Mouse (Mus musculus): Measurements from ENCODE around the gene Hist1h3e. TPM values are rescaled to one million over a fixed set of nuclear protein-coding genes. Genes with fewer than 3 reads are reported as not detected.

The Hist1h3e gene
- not detected for polyA plus RNA-seq (2015; fragmentation: Illumina TruSeq; extraction: RNeasy Lipid Tissue Mini Kit (QIAGEN cat#74804); ENCODE audit: insufficient read depth, low read depth, low replicate concordance)

DNA sequence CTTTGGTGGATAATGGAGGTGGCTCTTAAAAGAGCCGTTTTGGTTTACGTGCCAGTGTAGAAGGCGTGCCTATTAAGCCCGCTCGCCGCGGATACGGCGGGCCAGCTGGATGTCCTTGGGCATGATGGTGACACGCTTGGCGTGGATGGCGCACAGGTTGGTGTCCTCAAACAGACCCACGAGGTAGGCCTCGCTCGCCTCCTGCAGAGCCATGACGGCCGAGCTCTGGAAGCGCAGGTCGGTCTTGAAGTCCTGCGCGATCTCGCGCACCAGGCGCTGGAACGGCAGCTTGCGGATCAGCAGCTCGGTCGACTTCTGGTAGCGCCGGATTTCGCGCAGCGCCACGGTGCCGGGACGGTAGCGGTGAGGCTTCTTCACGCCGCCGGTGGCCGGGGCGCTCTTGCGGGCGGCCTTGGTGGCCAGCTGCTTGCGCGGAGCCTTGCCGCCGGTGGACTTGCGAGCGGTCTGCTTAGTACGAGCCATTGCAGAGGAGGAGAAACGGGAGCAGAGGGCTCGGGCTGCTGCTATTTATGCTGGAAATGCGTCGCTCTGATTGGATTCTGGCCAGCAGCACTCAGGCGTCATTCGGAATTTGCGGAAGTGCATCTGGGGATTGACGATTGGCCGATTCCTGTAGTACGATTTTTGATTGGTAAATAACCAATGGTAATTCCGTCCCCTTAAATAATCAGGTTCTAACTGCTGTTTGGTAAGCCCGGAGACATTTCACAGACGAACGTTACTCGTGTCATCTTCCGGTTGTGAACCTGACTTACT, at the start of gene Hist1h3e:
TSS of gene Hist1h3e (minus strand) at position 487 of the 777 bp plus-strand sequence.

DNA sequence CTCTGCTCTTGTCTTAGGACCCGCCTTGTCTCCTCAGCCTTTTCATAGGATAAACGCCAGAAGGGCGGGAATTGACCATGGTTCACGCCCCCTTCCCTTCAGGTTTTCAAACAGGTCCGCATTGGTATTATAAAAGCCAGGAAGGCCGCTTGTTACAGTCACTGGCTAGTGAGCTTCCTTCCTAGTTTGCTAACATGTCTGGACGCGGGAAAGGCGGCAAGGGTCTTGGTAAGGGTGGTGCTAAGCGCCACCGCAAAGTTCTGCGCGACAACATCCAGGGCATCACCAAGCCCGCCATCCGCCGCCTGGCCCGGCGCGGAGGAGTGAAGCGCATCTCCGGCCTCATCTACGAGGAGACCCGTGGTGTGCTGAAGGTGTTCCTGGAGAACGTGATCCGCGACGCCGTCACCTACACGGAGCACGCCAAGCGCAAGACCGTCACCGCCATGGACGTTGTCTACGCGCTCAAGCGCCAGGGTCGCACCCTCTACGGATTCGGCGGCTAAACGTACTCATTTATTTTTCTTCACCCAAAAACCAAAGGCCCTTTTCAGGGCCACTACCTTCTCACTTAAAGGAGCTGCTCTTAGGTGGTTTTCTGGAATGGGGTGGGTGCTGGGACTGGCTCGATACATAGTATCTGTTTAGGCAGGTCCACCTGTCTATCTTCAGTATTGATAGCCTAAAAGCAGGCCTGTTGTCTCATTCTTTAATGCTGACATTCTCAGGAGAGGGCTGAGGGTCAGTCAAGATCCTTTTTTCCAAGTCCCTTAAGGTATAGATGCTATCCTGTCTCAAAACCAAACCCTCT, 19.4 kb upstream of the Hist1h3e start, which contains the start of gene Hist1h4d:
TSS of gene Hist1h4d (plus strand) at position 191 of the 811 bp plus-strand sequence.

DNA sequence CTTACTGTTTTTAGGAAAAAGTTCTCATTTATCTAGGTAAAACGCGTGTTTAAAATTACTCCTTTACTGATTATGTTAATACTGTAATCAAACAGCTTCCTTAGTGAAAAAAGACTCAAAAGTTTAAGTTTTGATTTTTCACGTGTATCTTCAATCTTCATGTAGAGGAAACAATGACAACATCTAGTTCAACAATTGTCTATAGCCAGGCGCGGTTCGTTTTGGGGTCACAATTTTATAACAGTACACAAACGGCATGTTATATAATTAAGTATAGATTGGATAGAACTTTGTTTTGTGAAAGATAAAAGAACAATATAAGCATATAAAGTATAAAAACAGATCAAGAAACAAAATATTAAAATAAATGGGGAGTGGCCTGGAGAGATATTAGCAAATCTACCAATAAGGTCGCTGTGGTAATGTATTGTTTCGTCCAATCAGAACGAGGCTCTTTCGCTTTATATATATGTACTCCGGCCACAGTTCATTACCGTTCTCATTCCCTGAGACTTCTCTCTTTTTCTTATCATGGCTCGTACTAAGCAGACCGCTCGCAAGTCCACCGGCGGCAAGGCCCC, 13.2 kb upstream of the Hist1h3e start, which contains the start of gene Hist1h3d:
TSS of gene Hist1h3d (plus strand) at position 493 of the 581 bp plus-strand sequence.

DNA sequence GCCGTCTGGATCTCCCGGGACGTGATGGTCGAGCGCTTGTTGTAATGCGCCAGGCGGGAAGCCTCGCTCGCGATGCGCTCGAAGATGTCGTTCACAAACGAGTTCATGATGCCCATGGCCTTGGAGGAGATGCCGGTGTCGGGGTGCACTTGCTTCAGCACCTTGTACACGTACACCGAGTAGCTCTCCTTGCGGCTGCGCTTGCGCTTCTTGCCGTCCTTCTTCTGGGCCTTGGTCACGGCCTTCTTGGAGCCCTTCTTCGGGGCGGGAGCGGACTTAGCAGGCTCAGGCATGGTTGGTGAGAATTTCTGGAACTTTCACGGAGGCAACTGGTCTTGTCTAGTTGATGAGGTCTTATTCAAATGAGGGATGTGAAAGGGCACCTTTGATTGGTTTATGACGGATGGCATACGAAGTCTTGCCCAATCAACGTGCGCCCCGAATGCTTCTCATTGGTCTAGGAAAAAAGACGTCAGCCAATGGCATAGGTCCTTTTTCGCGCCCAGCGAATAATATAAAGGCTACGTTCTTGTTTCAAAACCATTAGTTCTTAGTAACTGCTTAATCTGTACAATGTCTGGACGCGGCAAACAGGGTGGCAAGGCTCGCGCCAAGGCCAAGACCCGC, 11.8 kb upstream of the Hist1h3e start, which contains the start of the genes Hist1h2bf and Hist1h2ad:
TSS of gene Hist1h2bf (minus strand) at position 299 of the 627 bp plus-strand sequence.
TSS of gene Hist1h2ad (plus strand) at position 484 of the 627 bp plus-strand sequence.

DNA sequence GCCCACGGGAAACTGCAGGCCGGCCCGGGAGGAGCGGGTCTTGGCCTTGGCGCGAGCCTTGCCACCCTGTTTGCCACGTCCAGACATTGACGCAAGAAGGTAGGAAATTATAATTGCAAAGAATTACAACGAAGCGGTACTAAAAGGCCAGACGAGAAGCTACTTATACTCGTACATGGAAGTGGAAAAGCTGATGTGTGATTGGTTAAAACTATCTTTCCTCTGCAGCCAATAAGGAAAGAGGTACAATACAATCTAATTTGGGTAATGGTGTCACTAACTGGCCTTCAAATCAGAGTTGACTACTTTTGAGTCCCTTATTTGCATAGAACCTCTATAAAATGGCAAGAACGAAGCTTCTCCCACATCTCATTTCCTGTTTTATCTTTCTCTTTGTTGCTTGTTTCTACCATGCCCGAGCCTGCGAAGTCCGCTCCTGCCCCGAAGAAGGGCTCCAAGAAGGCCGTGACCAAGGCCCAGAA, 8.9 kb upstream of the Hist1h3e start, which contains the start of the genes Hist1h2ae and Hist1h2bg:
TSS of gene Hist1h2ae (minus strand) at position 199 of the 482 bp plus-strand sequence.
TSS of gene Hist1h2bg (plus strand) at position 375 of the 482 bp plus-strand sequence.

DNA sequence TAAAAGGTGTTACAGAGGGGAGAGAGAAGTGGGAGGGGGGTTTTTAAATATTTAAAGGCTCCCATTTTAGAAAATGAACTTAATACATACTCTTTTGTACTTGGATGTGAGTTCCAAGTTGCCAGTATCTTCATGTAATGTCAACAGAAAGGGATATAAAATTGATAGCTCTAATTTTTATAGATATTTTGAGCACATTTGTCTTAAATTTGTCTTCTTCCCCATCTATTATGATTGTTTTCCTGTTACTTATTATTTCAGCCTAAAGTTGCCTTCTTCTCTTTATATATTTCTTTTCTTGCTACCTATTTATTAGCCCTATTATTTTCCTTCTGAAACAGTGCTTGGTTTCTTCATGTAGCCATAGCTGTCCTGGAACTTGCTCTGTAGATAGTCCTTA, 9.2 kb downstream of the Hist1h3e start, which contains the start of gene Hist1h1d:
TSS of gene Hist1h1d (plus strand) at position 301 of the 400 bp plus-strand sequence.

DNA sequence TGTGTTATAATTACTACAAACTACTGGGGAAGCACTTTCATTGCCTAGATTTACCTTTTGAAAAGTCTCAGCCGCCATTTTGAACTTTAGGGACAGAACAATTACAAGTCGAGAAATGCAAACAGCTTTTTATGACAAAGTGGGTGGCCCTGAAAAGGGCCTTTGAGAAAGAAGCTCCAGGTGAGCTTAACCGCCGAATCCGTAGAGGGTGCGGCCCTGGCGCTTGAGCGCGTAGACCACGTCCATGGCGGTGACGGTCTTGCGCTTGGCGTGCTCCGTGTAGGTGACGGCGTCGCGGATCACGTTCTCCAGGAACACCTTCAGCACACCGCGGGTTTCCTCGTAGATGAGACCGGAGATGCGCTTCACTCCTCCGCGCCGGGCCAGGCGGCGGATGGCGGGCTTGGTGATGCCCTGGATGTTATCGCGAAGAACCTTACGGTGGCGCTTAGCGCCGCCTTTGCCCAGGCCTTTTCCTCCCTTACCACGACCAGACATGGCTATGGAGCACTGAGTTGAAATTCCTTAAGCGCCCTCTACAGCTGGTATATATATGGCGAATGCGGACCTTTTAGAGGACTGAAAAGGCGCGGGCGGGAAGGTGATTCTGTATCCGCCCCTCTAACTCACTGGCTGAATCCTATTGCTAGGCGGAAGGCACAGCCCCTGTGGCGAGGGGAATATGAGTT, 10.9 kb downstream of the Hist1h3e start, which contains the start of gene Hist1h4f:
TSS of gene Hist1h4f (minus strand) at position 503 of the 689 bp plus-strand sequence.

DNA sequence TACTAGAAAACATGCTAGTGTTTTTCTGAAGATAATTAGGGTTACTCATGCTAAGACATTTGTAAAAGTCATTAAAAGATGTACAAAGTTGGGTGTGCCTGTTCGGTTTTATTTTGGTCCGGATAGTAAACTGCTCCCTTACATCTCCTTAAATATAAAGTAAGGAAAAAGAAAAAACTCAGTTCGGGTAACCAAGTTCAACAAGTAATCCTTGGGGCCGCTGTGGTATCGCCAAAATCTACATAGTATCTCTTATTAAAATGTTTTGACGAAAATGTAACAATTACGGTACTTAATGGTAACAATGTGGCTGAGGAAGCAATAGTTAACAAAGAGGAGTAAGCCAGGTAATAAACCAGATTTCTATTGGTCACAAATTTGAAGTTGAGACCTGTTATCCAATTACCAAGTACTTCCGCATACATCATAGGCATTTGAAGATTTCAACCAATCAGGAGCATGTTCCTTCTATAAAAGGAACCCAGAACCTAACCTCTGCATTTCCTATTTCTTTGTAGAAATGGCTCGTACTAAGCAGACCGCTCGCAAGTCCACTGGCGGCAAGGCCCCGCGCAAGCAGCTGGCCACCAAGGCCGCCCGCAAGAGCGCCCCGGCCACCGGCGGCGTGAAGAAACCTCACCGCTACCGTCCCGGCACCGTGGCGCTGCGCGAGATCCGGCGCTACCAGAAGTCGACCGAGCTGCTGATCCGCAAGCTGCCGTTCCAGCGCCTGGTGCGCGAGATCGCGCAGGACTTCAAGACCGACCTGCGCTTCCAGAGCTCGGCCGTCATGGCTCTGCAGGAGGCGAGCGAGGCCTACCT, 18.0 kb downstream of the Hist1h3e start, which contains the start of gene Hist1h3f:
TSS of gene Hist1h3f (plus strand) at position 88 of the 822 bp plus-strand sequence.

DNA sequence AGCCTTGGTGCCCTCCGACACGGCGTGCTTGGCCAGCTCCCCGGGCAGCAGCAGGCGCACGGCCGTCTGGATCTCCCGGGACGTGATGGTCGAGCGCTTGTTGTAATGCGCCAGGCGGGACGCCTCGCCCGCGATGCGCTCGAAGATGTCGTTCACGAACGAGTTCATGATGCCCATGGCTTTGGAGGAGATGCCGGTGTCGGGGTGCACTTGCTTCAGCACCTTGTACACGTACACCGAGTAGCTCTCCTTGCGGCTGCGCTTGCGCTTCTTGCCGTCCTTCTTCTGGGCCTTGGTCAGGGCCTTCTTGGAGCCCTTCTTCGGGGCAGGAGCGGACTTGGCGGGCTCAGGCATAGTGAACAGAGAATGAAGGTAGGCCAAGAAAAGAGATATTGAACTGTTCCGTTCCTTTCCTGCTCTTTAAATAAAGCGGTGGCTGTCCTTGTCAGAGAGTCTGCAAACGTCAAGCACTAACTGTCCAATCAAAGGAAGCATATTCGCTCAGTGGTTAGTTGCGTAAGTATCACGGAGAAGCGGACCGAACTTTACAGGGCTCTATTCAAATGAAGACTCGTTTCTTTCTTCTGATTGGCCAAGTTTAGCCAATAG, 19.1 kb downstream of the Hist1h3e start, which contains the start of gene Hist1h2bh:
TSS of gene Hist1h2bh (minus strand) at position 394 of the 609 bp plus-strand sequence.

DNA sequence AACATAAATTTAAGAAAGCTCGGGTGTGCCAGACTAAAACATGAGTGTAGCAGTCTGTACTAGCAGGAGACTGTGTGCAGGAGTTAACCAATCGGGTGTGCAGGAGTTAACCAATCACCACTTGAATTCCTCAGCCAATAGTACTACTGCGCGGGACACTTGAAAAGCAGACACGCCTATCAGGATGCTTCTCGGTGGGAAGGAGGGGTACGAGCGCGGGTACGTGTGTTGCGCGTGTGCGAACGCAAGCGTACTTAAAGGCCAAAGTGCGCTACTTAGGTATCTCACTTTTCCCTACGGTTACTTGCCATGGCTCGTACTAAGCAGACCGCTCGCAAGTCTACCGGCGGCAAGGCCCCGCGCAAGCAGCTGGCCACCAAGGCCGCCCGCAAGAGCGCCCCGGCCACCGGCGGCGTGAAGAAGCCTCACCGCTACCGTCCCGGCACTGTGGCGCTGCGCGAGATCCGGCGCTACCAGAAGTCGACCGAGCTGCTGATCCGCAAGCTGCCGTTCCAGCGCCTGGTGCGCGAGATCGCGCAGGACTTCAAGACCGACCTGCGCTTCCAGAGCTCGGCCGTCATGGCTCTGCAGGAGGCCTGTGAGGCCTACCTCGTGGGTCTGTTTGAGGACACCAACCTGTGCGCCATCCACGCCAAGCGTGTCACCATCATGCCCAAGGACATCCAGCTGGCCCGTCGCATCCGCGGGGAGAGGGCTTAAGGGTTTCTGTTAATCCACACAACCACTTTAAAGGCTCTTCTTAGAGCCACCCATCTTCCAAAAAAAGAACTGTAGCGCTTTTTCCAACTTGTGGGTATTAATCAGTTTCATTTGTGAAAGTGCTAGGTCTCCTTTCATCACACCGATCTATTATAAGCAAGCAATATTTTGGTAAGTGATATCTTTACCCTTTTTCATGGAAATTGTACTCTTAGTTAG, 26.8 kb downstream of the Hist1h3e start, which contains the start of gene Hist1h3g:
TSS of gene Hist1h3g (plus strand) at position 286 of the 939 bp plus-strand sequence.

DNA sequence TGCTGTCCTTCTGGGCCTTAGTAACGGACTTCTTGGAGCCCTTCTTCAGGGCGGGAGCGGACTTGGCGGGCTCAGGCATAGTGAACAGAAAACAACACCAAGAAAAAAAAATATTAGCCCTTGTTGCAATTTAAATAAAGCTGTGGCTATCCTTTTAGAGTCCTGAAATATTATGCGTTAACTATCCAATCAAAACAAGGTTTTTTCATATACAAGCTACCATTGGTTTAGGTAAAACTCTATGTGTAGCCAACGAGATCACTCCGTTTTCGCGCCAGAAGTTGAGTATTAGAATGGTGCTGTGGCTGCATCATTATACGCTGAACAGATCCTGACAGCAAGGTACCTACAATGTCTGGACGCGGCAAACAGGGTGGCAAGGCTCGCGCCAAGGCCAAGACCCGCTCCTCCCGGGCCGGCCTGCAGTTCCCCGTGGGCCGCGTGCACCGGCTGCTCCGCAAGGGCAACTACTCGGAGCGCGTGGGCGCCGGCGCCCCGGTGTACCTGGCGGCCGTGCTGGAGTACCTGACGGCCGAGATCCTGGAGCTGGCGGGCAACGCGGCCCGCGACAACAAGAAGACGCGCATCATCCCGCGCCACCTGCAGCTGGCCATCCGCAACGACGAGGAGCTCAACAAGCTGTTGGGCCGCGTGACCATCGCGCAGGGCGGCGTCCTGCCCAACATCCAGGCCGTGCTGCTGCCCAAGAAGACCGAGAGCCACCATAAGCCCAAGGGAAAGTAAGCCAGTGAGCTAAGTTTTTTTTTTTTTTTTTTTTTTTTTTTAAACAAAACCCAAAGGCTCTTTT, 28.4 kb downstream of the Hist1h3e start, which contains the start of gene Hist1h2af:
TSS of gene Hist1h2af (plus strand) at position 347 of the 808 bp plus-strand sequence.

DNA sequence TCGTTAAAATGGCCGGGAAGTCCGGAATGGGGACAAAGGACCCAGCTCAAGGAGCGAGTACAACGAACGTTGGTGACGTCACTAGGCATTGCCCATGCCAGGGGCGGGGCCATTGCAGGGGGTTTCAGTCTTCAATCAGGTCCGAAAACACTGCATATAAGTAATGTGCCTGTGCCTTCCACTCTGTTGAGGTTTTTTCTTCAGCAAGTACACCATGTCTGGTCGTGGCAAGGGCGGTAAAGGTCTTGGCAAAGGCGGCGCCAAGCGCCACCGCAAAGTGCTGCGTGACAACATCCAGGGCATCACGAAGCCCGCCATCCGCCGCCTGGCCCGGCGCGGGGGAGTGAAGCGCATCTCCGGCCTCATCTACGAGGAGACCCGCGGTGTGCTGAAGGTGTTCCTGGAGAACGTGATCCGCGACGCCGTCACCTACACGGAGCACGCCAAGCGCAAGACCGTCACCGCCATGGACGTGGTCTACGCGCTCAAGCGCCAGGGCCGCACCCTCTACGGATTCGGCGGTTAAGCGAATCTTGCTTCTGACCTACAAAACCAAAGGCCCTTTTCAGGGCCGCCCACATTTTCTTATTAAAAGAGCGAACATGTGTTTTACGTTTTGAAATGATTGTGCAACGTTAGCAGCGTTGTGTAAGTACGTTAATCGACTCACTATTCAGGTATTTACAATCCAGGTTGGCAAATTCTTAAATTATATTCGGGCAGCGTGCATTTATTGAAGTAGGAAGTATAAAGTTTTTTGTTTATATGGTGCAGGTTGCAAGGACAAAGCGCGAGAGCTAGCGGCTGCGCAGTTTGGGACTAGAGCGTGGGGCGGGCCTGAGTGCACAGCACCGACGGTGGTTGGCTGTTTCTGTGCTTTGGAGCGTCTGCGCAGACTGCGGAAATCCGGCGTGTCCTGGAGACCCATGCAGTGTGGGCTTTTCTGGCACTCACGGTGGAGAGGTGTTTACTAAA, 31.0 kb downstream of the Hist1h3e start, which contains the start of gene Hist1h4h:
TSS of gene Hist1h4h (plus strand) at position 150 of the 975 bp plus-strand sequence.

Measured in pancreas, adult 10 weeks (tissue).